Mouse (Mus musculus) liver, embryonic 12.5 days (tissue): ENCODE results near the gene Helb. TPM values are rescaled to one million over a fixed set of nuclear protein-coding genes. Genes with fewer than 3 reads are reported as not detected.
A peak's percentile ranks its signal among the peaks of the same experiment; 100 is the strongest.

ENCODE experiments used
- ATAC-seq: fragments of 200-750 bp; cut with Nextera tagmentation; 2 replicates; pipeline ENCODE4 v1.8.0; 2017; ENCODE audit warnings: moderate number of reproducible peaks, mild to moderate bottlenecking, moderate library complexity
- H3K27ac ChIP-seq: fragments of 300-500 bp; sonication (generic); 2 replicates; pipeline ENCODE4 v1.5.1; 2016; ENCODE audit warnings: mild to moderate bottlenecking
- H3K27me3 ChIP-seq: fragments of 300-500 bp; sonication (generic); replicated peaks from 2 replicates; pipeline ENCODE4 v1.6.1; 2016; ENCODE audit warnings: mild to moderate bottlenecking, moderate library complexity
- H3K36me3 ChIP-seq: fragments of 300-500 bp; sonication (generic); 2 replicates; pipeline ENCODE4 v1.6.1; 2016; ENCODE audit warnings: mild to moderate bottlenecking, moderate library complexity
- H3K4me1 ChIP-seq: fragments of 300-500 bp; sonication (generic); 2 replicates; pipeline ENCODE4 v1.6.1; 2016
- H3K4me2 ChIP-seq: fragments of 300-500 bp; sonication (generic); 2 replicates; pipeline ENCODE4 v1.6.1; 2016; ENCODE audit warnings: mild to moderate bottlenecking, moderate library complexity
- H3K4me3 ChIP-seq: fragments of 300-500 bp; sonication (generic); 2 replicates; pipeline ENCODE4 v1.5.1; 2016; ENCODE audit warnings: mild to moderate bottlenecking, moderate library complexity
- H3K9ac ChIP-seq: fragments of 300-500 bp; sonication (generic); 2 replicates; pipeline ENCODE4 v1.6.1; 2016; ENCODE audit warnings: mild to moderate bottlenecking, moderate library complexity
- H3K9me3 ChIP-seq: fragments of 300-500 bp; sonication (generic); replicated peaks from 2 replicates; pipeline ENCODE4 v1.6.1; 2016; ENCODE audit warnings: mild to moderate bottlenecking, moderate library complexity
- WGBS: fragments of 180-500 bp; shearing (Covaris S2); methylation state at CpG from one replicate; pipeline ENCODE4 v1.1.7; 2016; ENCODE audit not compliant: insufficient replicate concordance; 5-methylcytosine and 5-hydroxymethylcytosine counted together
- polyA plus RNA-seq: library from polyadenylated mRNA; unstranded; fragments of >200 nt; fragmentation: Nextera tagmentation; extraction: Ambion mirVana; gene quantifications from 2 replicates; pipeline ENCODE4 v1.2.1, GENCODE M21; 2016

The Helb gene
- polyA plus RNA-seq: 10.0 and 10.7 TPM in 2 replicates

DNA sequence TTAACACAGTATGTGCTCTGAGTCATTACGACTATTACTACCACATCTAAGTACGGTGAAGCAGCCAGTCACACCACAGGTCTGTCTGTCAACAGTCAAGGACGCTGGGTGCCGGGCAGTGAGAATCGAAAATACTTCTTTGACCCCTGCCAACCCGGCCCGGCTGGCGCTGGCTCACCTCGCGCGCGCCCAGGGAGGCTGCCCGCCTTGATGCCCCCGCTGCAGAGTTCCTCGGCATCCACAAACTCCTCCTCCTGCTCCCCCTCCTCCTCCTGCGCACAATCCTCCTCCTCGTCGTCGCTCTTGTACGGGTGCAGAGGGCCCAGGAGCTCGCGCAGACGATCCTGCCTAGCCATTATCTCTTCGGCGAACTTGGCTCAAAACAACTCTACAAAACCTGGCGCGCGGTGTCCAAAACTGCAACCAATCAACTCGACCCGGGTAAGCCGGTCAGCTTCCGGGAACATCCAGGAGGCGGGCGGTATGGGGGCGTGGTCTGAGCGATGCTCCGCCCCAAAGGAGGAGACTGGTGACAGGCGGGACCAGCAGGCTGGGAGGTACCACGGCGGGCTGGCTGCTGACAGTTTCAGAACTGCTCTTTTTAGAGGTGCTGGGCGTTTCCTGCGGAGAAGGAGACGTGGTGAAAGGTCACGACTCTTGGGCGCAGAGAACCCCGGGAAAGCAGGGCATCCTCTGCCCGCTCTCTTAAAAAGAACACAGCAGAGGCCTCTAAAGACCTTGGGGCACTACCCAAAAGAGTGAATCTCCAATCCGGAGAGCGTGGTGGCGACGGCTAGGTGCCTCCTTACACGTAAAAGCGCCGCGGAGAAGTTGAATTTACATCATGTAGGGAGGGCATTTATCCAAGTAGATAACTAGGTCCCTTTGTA lies at the start of gene Helb:
Gene Helb (minus strand): TSS at position 481 of the 890 bp plus-strand sequence.
- under 1% methylated on average over 55 of the region's 55 CpGs for WGBS
- ATAC-seq: peak; percentile 99
- Histone ChIP-seq H3K27me3 (no peaks in the 10 kb centered on the region), H3K4me3 (peak within 1 kb of the TSS; percentile 79), H3K9me3 (no peaks in the 10 kb centered on the region), H3K27ac (peak within 1 kb of the TSS; percentile 98), H3K4me1 (peaks cover 18% of the 10 kb centered on the region), H3K9ac (peak within 1 kb of the TSS; percentile 85), H3K4me2 (peak within 1 kb of the TSS; percentile 78), H3K36me3 (peaks cover 31% of the 10 kb centered on the region)

DNA sequence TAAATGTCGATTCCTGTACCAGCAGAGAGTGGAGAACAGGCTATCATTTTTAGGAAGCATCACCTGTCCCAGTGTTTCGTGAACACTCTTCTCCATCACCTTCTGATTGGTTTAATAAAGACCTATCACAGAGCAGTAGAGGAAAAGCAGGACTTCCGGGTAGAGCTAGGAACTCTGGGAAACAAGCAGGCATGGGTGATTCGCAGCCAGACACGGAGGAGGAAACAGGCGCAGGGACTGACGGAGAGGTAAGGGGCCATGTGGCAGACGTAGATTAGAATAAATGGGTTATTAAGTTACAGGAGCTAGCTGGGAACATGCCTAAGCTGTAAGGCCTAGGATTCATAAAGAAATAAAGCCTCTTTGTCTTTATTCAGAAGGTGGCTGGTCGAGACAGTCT lies 47.7 kb upstream of the Helb start:
- Histone ChIP-seq H3K9ac (no peak overlapping the region), H3K27ac (no peak overlapping the region), H3K9me3 (no peaks in the 10 kb centered on the region), H3K27me3 (no peaks in the 10 kb centered on the region), H3K36me3 (no peaks in the 10 kb centered on the region), H3K4me3 (no peak overlapping the region), H3K4me1 (no peaks in the 10 kb centered on the region), H3K4me2 (no peak overlapping the region)
- no peak for ATAC-seq
- WGBS: 65% methylated on average over 9 of the region's 9 CpGs

DNA sequence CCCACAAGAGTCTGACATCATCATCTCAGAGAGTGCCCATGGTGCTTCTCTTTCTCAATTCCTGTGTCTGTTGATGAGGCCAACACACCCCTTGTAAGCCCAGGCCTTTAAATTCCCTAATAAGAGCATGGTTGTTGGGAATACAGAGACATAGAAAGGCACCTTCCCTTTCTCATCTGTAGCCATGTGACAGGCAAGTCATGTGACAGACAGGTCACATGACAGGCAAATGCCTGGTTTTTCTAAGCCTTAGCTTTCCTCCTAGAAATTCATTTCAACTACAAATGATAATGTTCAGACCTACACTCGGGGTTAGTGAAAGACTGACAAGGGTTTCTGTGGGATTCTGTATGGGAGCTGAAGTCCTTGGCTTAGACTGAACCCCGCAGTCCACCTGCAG lies 41.1 kb upstream of the Helb start:
- Histone ChIP-seq H3K9ac (no peak overlapping the region), H3K27ac (no peak overlapping the region), H3K4me2 (no peak overlapping the region), H3K36me3 (no peaks in the 10 kb centered on the region), H3K27me3 (no peaks in the 10 kb centered on the region), H3K4me3 (no peak overlapping the region), H3K9me3 (0 out of 2 replicates have a peak, but pooled peaks cover 4% of the 10 kb centered on the region), H3K4me1 (no peaks in the 10 kb centered on the region)
- 69% methylated on average over 2 of the region's 2 CpGs for WGBS
- no peak for ATAC-seq

DNA sequence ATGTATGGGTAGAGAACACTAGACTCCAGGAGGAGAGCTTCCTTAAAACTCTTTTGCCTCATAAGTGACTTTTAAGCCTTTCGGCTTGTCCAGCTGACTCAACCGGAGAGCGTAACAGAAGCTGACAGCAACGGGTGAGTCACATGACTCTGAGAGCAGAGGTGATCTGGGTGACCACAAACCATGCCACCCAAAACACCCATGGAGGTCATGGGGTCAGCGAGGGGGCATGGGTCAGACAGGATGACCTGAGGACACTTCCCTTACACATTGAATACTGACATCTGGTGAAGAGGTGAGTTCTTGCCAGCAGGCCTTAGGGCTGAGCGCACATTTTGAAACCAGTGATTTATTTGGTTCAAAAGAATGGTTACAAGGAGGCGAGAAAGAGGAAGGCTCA lies 38.9 kb upstream of the Helb start:
- no peak for ATAC-seq
- Histone ChIP-seq H3K9ac (no peak overlapping the region), H3K36me3 (no peaks in the 10 kb centered on the region), H3K9me3 (0 out of 2 replicates have a peak, but pooled peaks cover 4% of the 10 kb centered on the region), H3K27me3 (no peaks in the 10 kb centered on the region), H3K27ac (no peak overlapping the region), H3K4me1 (no peaks in the 10 kb centered on the region), H3K4me3 (no peak overlapping the region), H3K4me2 (no peak overlapping the region)
- WGBS: 85% methylated on average over 7 of the region's 7 CpGs

DNA sequence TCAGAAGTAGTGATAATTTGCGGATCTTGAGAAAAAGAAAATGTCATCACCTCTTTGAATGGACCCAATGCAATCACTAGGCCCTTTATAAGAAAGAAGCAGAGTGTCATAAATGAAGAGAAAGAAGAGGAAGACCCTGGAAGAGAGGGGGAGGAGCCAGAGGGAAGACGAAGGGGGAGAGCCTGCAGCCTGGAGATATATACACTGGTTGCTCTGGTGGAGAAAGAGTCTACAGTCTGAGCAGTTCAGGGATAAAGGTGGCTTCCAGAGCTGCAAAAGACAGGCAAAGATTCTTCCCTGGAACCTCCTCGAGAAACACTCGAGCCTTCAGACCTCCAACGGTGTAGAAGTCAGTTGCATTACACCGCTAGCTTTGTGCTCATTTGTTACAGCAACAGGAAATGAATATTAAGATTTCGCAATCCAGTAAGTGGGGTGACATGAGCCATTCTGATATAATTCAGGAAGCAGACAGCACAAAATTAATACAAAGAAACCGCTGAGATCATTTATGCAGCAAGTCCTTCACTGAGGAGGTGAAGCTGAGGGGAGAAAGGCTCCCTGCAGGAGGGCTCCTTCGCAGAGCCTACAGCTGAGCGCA lies 28.2 kb upstream of the Helb start:
- H3K4me2 ChIP-seq: no peak overlapping the region
- no peaks in the 10 kb centered on the region for H3K27me3 ChIP-seq
- 45% methylated on average over 10 of the region's 10 CpGs for WGBS
- no peak overlapping the region for H3K4me3 ChIP-seq
- H3K9me3 ChIP-seq: no peaks in the 10 kb centered on the region
- H3K9ac ChIP-seq: no peak overlapping the region
- H3K4me1 ChIP-seq: no peaks in the 10 kb centered on the region
- no peaks in the 10 kb centered on the region for H3K36me3 ChIP-seq
- no peak overlapping the region for H3K27ac ChIP-seq
- ATAC-seq: no peak

DNA sequence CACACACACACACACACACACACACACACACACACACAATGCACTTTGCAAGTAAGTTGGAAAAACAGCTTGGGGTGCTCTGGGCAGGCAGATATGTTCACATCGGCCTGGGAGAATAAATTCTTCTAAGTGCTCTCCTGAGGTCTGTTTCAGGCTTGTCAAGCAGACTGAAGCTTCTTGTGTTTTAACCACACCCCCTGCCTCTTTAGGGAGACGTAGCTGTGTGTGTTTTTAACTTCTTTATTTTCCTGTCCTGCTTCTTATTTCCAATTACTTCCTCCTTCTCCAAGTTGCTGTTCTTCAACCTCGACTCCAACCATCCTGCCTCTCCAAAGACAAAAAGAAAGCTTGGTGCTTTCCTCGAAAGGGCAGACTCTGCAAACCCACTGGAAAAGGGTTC lies 27.4 kb upstream of the Helb start:
- Histone ChIP-seq H3K4me3 (no peak overlapping the region), H3K9me3 (no peaks in the 10 kb centered on the region), H3K36me3 (no peaks in the 10 kb centered on the region), H3K27ac (no peak overlapping the region), H3K27me3 (no peaks in the 10 kb centered on the region), H3K9ac (no peak overlapping the region), H3K4me1 (no peaks in the 10 kb centered on the region), H3K4me2 (no peak overlapping the region)
- ATAC-seq: no peak
- 37% methylated on average over 4 of the region's 4 CpGs for WGBS

DNA sequence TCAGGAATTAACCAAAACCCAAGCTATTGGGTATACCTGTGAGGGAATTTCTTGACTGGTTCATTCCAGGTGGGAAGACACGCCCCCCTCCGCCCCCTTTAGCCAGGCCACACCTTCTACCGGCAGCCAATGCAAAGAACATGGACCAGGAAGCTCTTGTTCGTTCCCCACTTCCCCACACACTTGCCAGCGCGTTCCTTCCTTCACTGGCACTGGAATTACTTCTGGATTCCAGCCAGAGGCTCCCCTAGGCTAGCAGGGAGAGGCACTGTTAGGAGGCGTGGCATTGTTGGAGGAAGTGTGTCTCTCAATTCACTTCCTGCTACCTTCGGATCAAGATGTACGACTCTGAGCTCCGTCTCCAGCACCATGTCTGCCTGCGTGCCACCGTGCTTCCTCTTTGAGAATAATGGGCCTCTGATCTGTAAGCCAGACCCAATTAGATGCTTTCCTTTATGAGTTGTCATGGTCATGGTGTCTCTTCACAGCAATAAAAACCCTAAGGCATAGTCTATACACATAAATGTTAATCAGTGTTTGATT lies 23.3 kb upstream of the Helb start:
- Histone ChIP-seq H3K4me1 (0 out of 2 replicates have a peak, but pooled peaks cover 5% of the 10 kb centered on the region), H3K9ac (no peak overlapping the region), H3K4me2 (no peak overlapping the region), H3K9me3 (no peaks in the 10 kb centered on the region), H3K27ac (no peak overlapping the region), H3K36me3 (no peaks in the 10 kb centered on the region), H3K4me3 (no peak overlapping the region), H3K27me3 (no peaks in the 10 kb centered on the region)
- no peak for ATAC-seq
- WGBS: 51% methylated on average over 12 of the region's 12 CpGs

DNA sequence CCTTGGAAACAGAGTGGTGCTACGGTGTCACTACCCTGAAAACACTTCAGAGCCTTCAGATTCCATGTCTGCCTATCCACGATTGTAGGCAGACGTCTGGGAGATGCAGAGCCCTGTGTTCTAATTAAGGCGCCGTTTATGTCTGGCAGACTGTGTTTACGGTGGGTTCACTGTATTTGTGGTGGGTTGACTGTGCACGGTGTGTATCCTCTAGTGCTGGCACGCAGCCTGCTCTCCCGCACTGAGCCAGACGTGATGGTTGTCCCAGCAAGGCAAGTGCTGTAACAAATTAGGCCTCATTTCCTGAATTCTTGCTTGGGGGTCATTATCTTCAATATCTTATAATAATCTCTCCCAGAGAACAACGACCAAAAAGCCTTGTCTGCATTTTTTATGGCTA lies 20.9 kb upstream of the Helb start:
- peaks cover 8% of the 10 kb centered on the region; the same call in 1 of the 2 replicates for H3K27me3 ChIP-seq
- H3K36me3 ChIP-seq: no peaks in the 10 kb centered on the region
- ATAC-seq: no peak
- H3K4me3 ChIP-seq: no peak overlapping the region
- H3K4me1 ChIP-seq: 0 out of 2 replicates have a peak, but pooled peaks cover 5% of the 10 kb centered on the region
- 64% methylated on average over 11 of the region's 11 CpGs for WGBS
- H3K27ac ChIP-seq: no peak overlapping the region
- no peak overlapping the region for H3K4me2 ChIP-seq
- no peak overlapping the region for H3K9ac ChIP-seq
- no peaks in the 10 kb centered on the region for H3K9me3 ChIP-seq

DNA sequence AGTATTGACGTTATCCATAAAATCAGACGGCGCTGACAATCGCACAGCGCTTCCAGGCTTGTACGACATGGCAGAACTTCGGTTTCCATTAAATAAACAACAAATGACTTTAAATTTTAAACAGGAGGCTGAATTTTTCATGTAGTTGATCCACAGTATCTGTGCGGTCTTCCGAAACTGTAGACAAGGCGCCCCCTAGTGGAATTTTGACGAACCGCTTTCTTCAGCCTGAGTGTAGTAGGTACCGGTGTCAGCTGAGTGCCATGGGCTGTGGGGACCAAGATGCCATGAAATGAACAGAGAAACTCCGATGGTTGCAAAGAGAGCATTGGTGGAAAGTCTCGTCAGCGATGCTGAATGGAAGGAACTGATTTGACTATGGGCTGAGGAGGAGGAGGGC lies 17.8 kb upstream of the Helb start:
- WGBS: 50% methylated on average over 16 of the region's 16 CpGs
- Histone ChIP-seq H3K4me3 (no peak overlapping the region), H3K27me3 (peaks cover 19% of the 10 kb centered on the region; the same call in 1 of the 2 replicates), H3K4me2 (no peak overlapping the region), H3K9ac (no peak overlapping the region), H3K4me1 (0 out of 2 replicates have a peak, but pooled peaks cover 5% of the 10 kb centered on the region), H3K9me3 (no peaks in the 10 kb centered on the region), H3K27ac (no peak overlapping the region), H3K36me3 (no peaks in the 10 kb centered on the region)
- no peak for ATAC-seq

DNA sequence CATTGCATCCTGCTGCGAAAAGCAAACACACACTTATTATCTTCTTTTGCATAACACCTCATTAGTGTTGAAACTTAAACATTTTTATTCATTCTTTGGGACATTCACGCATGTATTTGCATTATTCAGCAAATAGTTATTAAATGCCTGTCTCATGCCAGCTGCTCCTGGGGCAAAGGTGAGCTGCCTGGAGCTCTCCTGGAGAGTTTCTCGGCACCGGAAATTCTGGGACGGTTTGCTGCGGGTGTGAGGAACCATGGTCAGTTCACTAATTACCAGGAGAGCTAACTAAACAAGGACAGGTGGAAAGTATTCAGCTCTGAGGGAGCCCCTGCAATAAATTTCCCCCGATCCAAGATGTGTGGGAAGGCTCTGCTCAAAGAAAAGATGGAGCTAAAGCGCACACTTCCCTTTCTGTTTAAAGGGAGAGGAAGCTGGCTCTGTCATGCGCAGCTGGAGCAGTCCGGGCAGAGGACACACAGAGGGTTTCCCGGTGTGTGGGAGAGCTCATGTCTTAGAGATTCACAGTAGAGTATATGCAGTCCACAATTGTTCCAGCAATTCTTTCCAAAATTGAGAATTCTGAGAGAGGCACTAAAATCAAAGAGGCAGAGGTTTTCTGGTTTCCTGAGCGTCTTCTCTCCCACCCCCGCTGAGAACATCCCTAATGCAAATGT lies 16.0 kb upstream of the Helb start:
- Histone ChIP-seq H3K9me3 (no peaks in the 10 kb centered on the region), H3K9ac (no peak overlapping the region), H3K36me3 (no peaks in the 10 kb centered on the region), H3K4me3 (no peak overlapping the region), H3K4me2 (0 out of 2 replicates have a peak overlapping the region, but pooled peaks have one; percentile 19), H3K4me1 (0 out of 2 replicates have a peak, but pooled peaks cover 5% of the 10 kb centered on the region), H3K27ac (no peak overlapping the region), H3K27me3 (peaks cover 19% of the 10 kb centered on the region; the same call in 1 of the 2 replicates)
- ATAC-seq: no peak
- WGBS: 34% methylated on average over 13 of the region's 13 CpGs

DNA sequence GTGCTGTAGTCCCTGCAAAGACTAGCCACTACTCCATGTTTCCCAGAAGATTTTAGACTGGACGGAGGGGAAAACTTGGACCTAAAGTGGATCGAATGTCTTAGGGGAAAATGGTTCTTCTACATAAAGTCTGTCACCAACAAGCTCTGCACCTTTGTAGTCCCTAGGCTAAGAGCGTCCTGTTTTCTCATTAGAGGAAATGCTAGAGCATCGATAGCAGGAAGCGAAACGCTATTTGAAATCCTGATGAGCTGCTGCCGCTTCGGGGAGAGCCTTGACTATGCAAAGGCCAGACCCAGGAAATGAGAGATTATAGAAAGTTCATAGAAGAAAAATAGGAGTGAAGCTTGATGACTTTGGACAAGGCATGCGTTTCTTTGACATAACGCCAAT lies 12.7 kb upstream of the Helb start:
- no peak overlapping the region for H3K4me3 ChIP-seq
- H3K4me1 ChIP-seq: no peaks in the 10 kb centered on the region
- H3K27ac ChIP-seq: no peak overlapping the region
- H3K4me2 ChIP-seq: no peak overlapping the region
- no peak for ATAC-seq
- H3K27me3 ChIP-seq: peaks cover 19% of the 10 kb centered on the region; the same call in 1 of the 2 replicates
- no peak overlapping the region for H3K9ac ChIP-seq
- no peaks in the 10 kb centered on the region for H3K36me3 ChIP-seq
- no peaks in the 10 kb centered on the region for H3K9me3 ChIP-seq
- WGBS: 42% methylated on average over 10 of the region's 10 CpGs
